Mouse (Mus musculus): ENCODE data around the gene Drc1. TPM values are rescaled to one million over a fixed set of nuclear protein-coding genes. Genes with fewer than 3 reads are reported as not detected.

The Drc1 gene
- polyA plus RNA-seq, 1 experiment from 2014 or later = 1.5 TPM

- 78% methylated on average over 11 of the region's 11 CpGs for WGBS
- no peak overlapping the region for H3K4me2 ChIP-seq
These were observed 60.6 kb downstream of the Drc1 start for GRCm38 (mm10) chr5:30341601-30342365.

GRCm38 (mm10) chr5:30342601-30343015 lies 61.4 kb downstream of the Drc1 start:
- peak overlapping the region; percentile 27 for H3K4me3 ChIP-seq (replicated peaks)
- no peak for ATAC-seq (ENCODE audit: low FRiP score)
- H3K9me3 ChIP-seq = no peaks in the 10 kb centered on the region
- peak overlapping the region; percentile 62 for H3K4me2 ChIP-seq
- 9% methylated on average over 17 of the region's 17 CpGs for WGBS
- H3K4me1 ChIP-seq = peaks cover 6% of the 10 kb centered on the region; the same call in 1 of the 2 replicates
- H3K36me3 ChIP-seq (replicated peaks) = no peaks in the 10 kb centered on the region
- H3K9ac ChIP-seq = peak overlapping the region; percentile 42
- peaks cover 21% of the 10 kb centered on the region for H3K27me3 ChIP-seq
- no peak overlapping the region for H3K27ac ChIP-seq

More at GRCm38 (mm10) chr5:30341601-30342365, 60.6 kb downstream of the Drc1 start:
- H3K4me1 ChIP-seq = peaks cover 6% of the 10 kb centered on the region; the same call in 1 of the 2 replicates
- no peak overlapping the region for H3K9ac ChIP-seq
- no peak for ATAC-seq (ENCODE audit: low FRiP score)
- H3K9me3 ChIP-seq = no peaks in the 10 kb centered on the region
- H3K4me3 ChIP-seq (replicated peaks) = no peak overlapping the region
- H3K27ac ChIP-seq = no peak overlapping the region
- no peaks in the 10 kb centered on the region for H3K36me3 ChIP-seq (replicated peaks)
- peaks cover 20% of the 10 kb centered on the region for H3K27me3 ChIP-seq

GRCm38 (mm10) chr5:30343107-30343506 lies 61.9 kb downstream of the Drc1 start:
- 2% methylated on average over 9 of the region's 9 CpGs for WGBS
- Histone ChIP-seq H3K9ac (peak overlapping the region; percentile 42), H3K27me3 (peaks cover 21% of the 10 kb centered on the region), H3K4me3 (replicated peaks) (peak overlapping the region; percentile 27), H3K9me3 (no peaks in the 10 kb centered on the region), H3K27ac (no peak overlapping the region), H3K36me3 (replicated peaks) (no peaks in the 10 kb centered on the region), H3K4me2 (peak overlapping the region; percentile 62), H3K4me1 (peaks cover 6% of the 10 kb centered on the region; the same call in 1 of the 2 replicates)
- ATAC-seq (ENCODE audit: low FRiP score) = peak; percentile 36; the same call in 1 of the 2 replicates

- no peak for ATAC-seq (ENCODE audit: low FRiP score)
- Histone ChIP-seq H3K9ac (no peak overlapping the region), H3K36me3 (replicated peaks) (no peaks in the 10 kb centered on the region), H3K4me3 (replicated peaks) (no peak overlapping the region), H3K9me3 (no peaks in the 10 kb centered on the region), H3K4me2 (no peak overlapping the region), H3K27me3 (peaks cover 21% of the 10 kb centered on the region), H3K4me1 (peaks cover 6% of the 10 kb centered on the region; the same call in 1 of the 2 replicates), H3K27ac (no peak overlapping the region)
- 89% methylated on average over 5 of the region's 5 CpGs for WGBS
These were observed 62.7 kb downstream of the Drc1 start for GRCm38 (mm10) chr5:30343886-30344285.

GRCm38 (mm10) chr5:30353605-30354004 lies 72.4 kb downstream of the Drc1 start:
- H3K4me2 ChIP-seq = no peak overlapping the region
- 57% methylated on average over 3 of the region's 3 CpGs for WGBS
- no peaks in the 10 kb centered on the region for H3K27me3 ChIP-seq
- no peaks in the 10 kb centered on the region for H3K36me3 ChIP-seq (replicated peaks)
- H3K4me3 ChIP-seq (replicated peaks) = no peak overlapping the region
- ATAC-seq (ENCODE audit: low FRiP score) = no peak
- no peaks in the 10 kb centered on the region for H3K4me1 ChIP-seq
- H3K9me3 ChIP-seq = no peaks in the 10 kb centered on the region
- H3K9ac ChIP-seq = no peak overlapping the region
- no peak overlapping the region for H3K27ac ChIP-seq

- ATAC-seq (ENCODE audit: low FRiP score) = no peak
- H3K27me3 ChIP-seq = no peaks in the 10 kb centered on the region
- WGBS = 87% methylated on average over 7 of the region's 7 CpGs
- H3K9me3 ChIP-seq = no peaks in the 10 kb centered on the region
- no peak overlapping the region for H3K4me2 ChIP-seq
- H3K4me1 ChIP-seq = no peaks in the 10 kb centered on the region
- no peak overlapping the region for H3K9ac ChIP-seq
- no peak overlapping the region for H3K27ac ChIP-seq
- H3K36me3 ChIP-seq (replicated peaks) = no peaks in the 10 kb centered on the region
- no peak overlapping the region for H3K4me3 ChIP-seq (replicated peaks)
These were observed 73.9 kb downstream of the Drc1 start for GRCm38 (mm10) chr5:30355114-30355513.

GRCm38 (mm10) chr5:30355559-30356159 lies 74.5 kb downstream of the Drc1 start:
- no peaks in the 10 kb centered on the region for H3K27me3 ChIP-seq
- H3K4me3 ChIP-seq (replicated peaks) = no peak overlapping the region
- H3K36me3 ChIP-seq (replicated peaks) = no peaks in the 10 kb centered on the region
- ATAC-seq (ENCODE audit: low FRiP score) = no peak
- WGBS = 88% methylated on average over 14 of the region's 14 CpGs
- no peak overlapping the region for H3K27ac ChIP-seq
- no peaks in the 10 kb centered on the region for H3K9me3 ChIP-seq
- no peak overlapping the region for H3K4me2 ChIP-seq
- H3K9ac ChIP-seq = no peak overlapping the region
- no peaks in the 10 kb centered on the region for H3K4me1 ChIP-seq

- Histone ChIP-seq H3K36me3 (replicated peaks) (no peaks in the 10 kb centered on the region), H3K4me3 (replicated peaks) (no peak overlapping the region), H3K4me2 (no peak overlapping the region), H3K4me1 (no peaks in the 10 kb centered on the region), H3K27ac (no peak overlapping the region), H3K9ac (no peak overlapping the region), H3K9me3 (no peaks in the 10 kb centered on the region), H3K27me3 (no peaks in the 10 kb centered on the region)
- 85% methylated on average over 7 of the region's 7 CpGs for WGBS
- no peak for ATAC-seq (ENCODE audit: low FRiP score)
These were observed 75.5 kb downstream of the Drc1 start for GRCm38 (mm10) chr5:30356647-30357046.

- ATAC-seq (ENCODE audit: low FRiP score) = no peak
- 91% methylated on average over 10 of the region's 10 CpGs for WGBS
- no peak overlapping the region for H3K27ac ChIP-seq
- H3K4me2 ChIP-seq = no peak overlapping the region
- no peaks in the 10 kb centered on the region for H3K9me3 ChIP-seq
- H3K9ac ChIP-seq = no peak overlapping the region
- no peaks in the 10 kb centered on the region for H3K36me3 ChIP-seq (replicated peaks)
- no peaks in the 10 kb centered on the region for H3K27me3 ChIP-seq
- H3K4me3 ChIP-seq (replicated peaks) = no peak overlapping the region
- H3K4me1 ChIP-seq = no peaks in the 10 kb centered on the region
These were observed 77.4 kb downstream of the Drc1 start for GRCm38 (mm10) chr5:30358436-30359099.

- Histone ChIP-seq H3K4me3 (replicated peaks) (no peak overlapping the region), H3K4me2 (no peak overlapping the region), H3K9ac (no peak overlapping the region), H3K27me3 (no peaks in the 10 kb centered on the region), H3K9me3 (no peaks in the 10 kb centered on the region), H3K36me3 (replicated peaks) (no peaks in the 10 kb centered on the region), H3K4me1 (no peaks in the 10 kb centered on the region), H3K27ac (no peak overlapping the region)
- no peak for ATAC-seq (ENCODE audit: low FRiP score)
- 73% methylated on average over 8 of the region's 8 CpGs for WGBS
These were observed 86.2 kb downstream of the Drc1 start for GRCm38 (mm10) chr5:30367405-30367804.

GRCm38 (mm10) chr5:30369426-30369825 lies 88.2 kb downstream of the Drc1 start:
- H3K9ac ChIP-seq = no peak overlapping the region
- H3K27me3 ChIP-seq = no peaks in the 10 kb centered on the region
- H3K9me3 ChIP-seq = no peaks in the 10 kb centered on the region
- ATAC-seq (ENCODE audit: low FRiP score) = no peak
- no peak overlapping the region for H3K4me2 ChIP-seq
- no peak overlapping the region for H3K27ac ChIP-seq
- 83% methylated on average over 5 of the region's 5 CpGs for WGBS
- no peaks in the 10 kb centered on the region for H3K4me1 ChIP-seq
- H3K36me3 ChIP-seq (replicated peaks) = no peaks in the 10 kb centered on the region
- H3K4me3 ChIP-seq (replicated peaks) = no peak overlapping the region

GRCm38 (mm10) chr5:30382876-30383275 lies 101.7 kb downstream of the Drc1 start:
- no peaks in the 10 kb centered on the region for H3K4me1 ChIP-seq
- H3K9me3 ChIP-seq = no peaks in the 10 kb centered on the region
- no peak overlapping the region for H3K4me3 ChIP-seq (replicated peaks)
- H3K9ac ChIP-seq = no peak overlapping the region
- H3K36me3 ChIP-seq (replicated peaks) = no peaks in the 10 kb centered on the region
- ATAC-seq (ENCODE audit: low FRiP score) = no peak
- 59% methylated on average over 7 of the region's 7 CpGs for WGBS
- no peaks in the 10 kb centered on the region for H3K27me3 ChIP-seq
- H3K4me2 ChIP-seq = no peak overlapping the region
- no peak overlapping the region for H3K27ac ChIP-seq
